Mouse (Mus musculus): ENCODE data around the gene Cab39l. TPM values are rescaled to one million over a fixed set of nuclear protein-coding genes. Genes with fewer than 3 reads are reported as not detected.
"Not testable (repeated sequence)": the region's sequence is repeated elsewhere in the genome, so short reads cannot be mapped to it uniquely, and the experiment has no call there.

Gene Cab39l
- 10 to 100 TPM; 24.0 to 26.6 TPM for total RNA-seq (2021)
- long read RNA-seq, experiment 1, transcript Cab39l-201 (11 exons, 3,037 nt) = major isoform, 15 of 35 reads
- long read RNA-seq, experiment 1, partial matches to known transcripts = 0 of 35 reads
- long read RNA-seq, experiment 1, other reads (novel, unspliced or antisense) = 20 of 35 reads
- long read RNA-seq, experiment 2, transcript Cab39l-201 (11 exons, 3,037 nt) = major isoform, 9 of 27 reads
- long read RNA-seq, experiment 2, partial matches to known transcripts = 0 of 27 reads
- long read RNA-seq, experiment 2, other reads (novel, unspliced or antisense) = 18 of 27 reads

DNA sequence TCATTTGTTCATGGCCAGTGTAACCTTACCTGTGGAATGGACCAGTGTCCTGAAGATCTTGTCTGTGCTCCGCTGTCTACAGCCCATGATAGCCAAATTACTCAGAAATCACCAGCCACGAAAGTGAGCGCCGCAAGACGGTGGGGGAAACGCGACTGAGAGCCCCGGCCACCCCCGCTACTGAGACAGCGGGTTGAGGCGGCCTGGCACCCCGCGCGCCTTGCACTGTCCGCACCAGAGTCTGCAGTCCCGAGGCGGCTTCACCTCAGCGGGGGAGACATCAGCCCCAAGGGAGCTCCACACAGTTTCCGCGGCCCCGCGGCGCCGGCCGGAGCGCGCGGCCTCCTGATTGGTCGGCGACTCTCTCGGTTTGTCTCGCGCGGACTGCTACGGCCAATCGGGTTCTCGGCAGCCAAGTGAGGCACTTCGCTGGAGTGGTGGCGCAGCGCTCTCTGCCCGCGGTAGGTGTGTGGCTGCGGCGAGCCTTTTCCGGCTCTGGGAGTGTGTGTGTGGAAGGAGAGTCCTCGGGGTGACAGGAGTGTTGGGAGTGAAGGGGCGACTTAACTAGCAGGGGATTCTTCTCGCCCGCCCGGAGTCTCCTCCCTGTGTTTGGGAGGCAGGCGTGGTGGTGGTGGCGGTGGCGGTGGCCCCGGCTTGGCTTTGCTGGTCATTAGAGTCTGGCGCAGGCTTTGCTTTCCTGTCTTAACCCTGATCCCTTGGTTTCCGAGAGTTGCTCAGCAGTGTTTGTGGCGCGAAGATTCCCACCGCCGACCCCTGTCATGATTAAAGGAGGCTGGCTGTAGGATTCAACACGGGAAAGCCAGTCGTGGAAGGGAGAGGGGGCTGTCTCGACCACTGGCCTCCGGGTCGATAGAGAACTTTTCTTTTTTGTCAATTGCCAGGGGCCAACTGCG is at the start of gene Cab39l, which contains the start of gene Setdb2:
Cab39l (plus strand) TSS at position 415 of the 914 bp plus-strand sequence.
Setdb2 (minus strand) TSS at position 327 of the 914 bp plus-strand sequence.
- DNase-seq (ENCODE audit: extremely low spot score in 1 of 2, low spot score in 2 of 2) = peak; percentile 94 to 95
- Histone ChIP-seq H3K4me3 (peak within 1 kb of the TSS; percentile 73), H3K27ac (peak within 1 kb of the TSS; percentile 68)
- intact Hi-C loops (cut with DNase I) = no loop called here
- TF ChIP-seq CTCF (IDR thresholded peaks at IDR 0.05) = peak; percentile 12

DNA sequence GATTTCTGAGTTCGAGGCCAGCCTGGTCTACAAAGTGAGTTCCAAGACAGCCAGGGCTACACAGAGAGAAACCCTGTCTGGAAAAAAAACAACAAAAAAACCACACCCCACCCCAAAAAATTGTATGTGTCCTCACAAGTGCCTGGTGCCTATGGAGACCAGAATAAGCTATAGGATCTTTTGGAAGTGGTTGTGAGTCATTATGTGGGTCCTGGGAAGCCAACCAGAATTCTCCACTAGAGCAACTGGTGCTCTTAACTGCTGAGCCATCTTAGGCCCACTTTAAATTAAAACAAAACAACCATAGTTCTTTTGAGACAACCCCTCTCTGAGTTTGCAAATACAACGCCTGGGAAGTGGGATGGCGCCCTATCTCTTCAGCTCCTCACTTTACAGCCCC is 45.5 kb upstream of the Cab39l start, which contains the start of gene Phf11c:
Phf11c (minus strand) TSS at position 101 of the 400 bp plus-strand sequence.
- DNase-seq (ENCODE audit: extremely low spot score in 1 of 2, low spot score in 2 of 2) = no peak
- intact Hi-C loops (cut with DNase I) = no loop called here
- no peak within 1 kb of the TSS for H3K27ac ChIP-seq
- TF ChIP-seq CTCF (IDR thresholded peaks at IDR 0.05) = no peak
- H3K4me3 ChIP-seq = no peak within 1 kb of the TSS

DNA sequence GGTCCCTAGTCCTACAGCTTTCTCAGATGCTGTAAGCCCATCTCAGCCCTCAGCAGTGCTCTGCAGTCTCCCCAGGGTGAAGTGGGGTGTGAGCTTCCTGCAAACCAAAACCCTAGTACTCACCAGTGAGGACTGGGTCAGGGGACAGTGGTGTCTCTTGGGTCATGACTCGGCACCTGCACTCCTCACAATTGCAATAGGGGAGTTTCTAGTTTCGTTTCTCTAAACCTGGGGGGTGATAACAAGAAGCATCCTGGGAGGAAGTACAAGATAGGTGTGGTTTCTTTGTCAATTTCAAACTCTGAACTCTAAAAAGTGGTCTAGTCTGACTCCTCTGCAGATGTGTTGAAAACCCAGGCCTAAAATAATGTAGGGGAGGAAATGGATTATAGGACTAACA is 43.8 kb upstream of the Cab39l start:
- DNase-seq (ENCODE audit: extremely low spot score in 1 of 2, low spot score in 2 of 2) = no peak
- no peak for TF ChIP-seq CTCF (IDR thresholded peaks at IDR 0.05)
- intact Hi-C loops (cut with DNase I) = no loop called here
- Histone ChIP-seq H3K27ac (no peak overlapping the region), H3K4me3 (no peak overlapping the region)

DNA sequence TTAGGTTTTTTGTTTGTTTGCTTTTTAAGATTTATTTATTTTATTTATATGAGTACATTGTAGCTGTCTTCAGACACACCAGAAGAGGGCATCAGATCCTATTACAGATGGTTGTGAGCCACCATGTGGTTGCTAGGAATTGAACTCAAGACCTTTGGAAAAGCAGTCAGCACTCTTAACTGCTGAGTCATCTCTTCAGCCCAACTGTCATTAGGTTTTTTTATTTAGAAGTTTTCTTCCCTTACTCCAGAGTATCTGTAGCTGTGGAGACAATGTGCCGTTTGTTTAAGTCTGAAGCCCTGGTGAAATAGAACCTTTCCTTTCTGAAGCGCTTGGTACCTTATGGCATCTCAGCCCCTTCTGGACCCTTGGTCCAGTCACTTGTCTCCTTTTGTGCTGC is 25.8 kb upstream of the Cab39l start:
- H3K4me3 ChIP-seq; H3K27ac ChIP-seq; intact Hi-C loops (cut with DNase I); DNase-seq (ENCODE audit: extremely low spot score in 1 of 2, low spot score in 2 of 2): not testable (repeated sequence)

DNA sequence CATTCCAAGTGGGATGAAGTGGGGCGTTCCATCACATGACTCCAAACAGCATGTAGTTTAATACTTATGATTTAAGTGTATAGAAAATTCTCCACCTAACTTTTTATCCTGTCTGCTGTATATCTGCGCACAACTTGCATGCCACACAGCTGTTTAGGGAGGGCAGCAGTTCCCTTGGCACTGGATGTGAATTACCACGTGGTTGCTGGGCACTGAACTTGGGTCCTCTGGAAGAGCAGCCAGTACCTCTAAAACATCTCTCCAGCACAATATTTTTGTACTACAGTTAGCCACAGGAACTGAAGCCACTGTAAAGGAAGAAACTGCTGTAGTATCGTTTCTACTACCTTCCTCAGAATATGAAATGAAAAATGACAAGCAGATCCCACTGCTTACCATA is 22.6 kb upstream of the Cab39l start:
- DNase-seq (ENCODE audit: extremely low spot score in 1 of 2, low spot score in 2 of 2) = no peak
- no peak overlapping the region for H3K4me3 ChIP-seq
- no peak overlapping the region for H3K27ac ChIP-seq
- intact Hi-C loops (cut with DNase I) = no loop called here
- TF ChIP-seq CTCF (IDR thresholded peaks at IDR 0.05) = no peak

DNA sequence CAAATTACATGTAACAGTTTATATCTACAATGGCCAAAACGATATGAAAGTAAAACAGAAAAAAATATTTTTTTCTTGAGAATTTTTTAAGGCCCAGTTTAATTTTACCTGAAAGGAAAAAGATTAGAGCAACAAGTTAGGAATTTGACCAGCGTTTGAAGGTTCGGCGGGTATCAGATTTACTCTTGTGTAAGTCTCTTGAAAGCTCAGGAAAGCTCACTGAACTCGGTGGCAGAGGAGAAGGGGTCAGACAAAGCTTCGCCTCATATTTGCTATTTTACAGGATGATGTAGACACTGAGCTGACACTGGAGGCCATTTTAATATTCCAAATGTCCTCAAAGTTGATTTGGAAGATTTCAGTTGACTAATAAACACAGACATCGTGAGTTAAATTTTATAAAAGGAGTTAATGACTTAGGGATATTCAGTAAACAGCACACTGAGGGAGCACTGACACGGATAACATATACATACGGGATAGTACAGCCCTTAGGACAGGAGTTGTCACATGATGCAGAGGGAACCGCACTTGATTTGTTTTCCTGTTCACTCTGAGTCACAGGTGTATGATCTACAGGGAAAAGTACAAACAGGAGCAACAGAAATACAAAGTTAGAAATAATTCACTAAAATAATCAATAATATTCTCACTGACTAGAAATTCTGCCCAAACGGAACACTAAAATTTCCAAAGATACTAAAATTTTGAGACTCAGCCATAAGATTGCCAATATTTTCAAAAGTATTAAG is 17.7 kb upstream of the Cab39l start:
- intact Hi-C loops (cut with DNase I) = no loop called here
- no peak for TF ChIP-seq CTCF (IDR thresholded peaks at IDR 0.05)
- Histone ChIP-seq H3K27ac (no peak overlapping the region), H3K4me3 (no peak overlapping the region)
- DNase-seq (ENCODE audit: extremely low spot score in 1 of 2, low spot score in 2 of 2) = no peak

DNA sequence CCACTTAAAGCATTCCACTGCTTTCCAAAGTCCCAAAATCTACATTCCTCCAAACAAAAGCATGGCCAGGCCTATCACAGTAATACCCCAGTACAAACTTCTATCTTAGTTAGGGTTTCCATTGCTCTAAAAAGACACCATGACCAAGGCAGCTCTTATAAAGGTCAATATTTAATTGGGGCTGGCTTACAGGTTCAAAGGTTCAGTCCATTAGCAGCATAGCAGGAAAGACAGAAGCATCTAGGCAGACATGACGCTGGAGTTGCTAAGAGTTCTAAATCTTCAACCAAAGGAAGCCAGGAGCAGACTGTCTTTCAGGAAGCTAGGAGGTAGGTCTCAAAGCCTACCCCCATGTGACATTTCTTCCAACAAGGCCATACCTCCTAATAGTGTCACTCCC is 10.2 kb upstream of the Cab39l start:
- TF ChIP-seq CTCF (IDR thresholded peaks at IDR 0.05) = no peak
- Histone ChIP-seq H3K4me3 (no peak overlapping the region), H3K27ac (no peak overlapping the region)
- intact Hi-C loops (cut with DNase I) = no loop called here
- DNase-seq (ENCODE audit: extremely low spot score in 1 of 2, low spot score in 2 of 2) = no peak

DNA sequence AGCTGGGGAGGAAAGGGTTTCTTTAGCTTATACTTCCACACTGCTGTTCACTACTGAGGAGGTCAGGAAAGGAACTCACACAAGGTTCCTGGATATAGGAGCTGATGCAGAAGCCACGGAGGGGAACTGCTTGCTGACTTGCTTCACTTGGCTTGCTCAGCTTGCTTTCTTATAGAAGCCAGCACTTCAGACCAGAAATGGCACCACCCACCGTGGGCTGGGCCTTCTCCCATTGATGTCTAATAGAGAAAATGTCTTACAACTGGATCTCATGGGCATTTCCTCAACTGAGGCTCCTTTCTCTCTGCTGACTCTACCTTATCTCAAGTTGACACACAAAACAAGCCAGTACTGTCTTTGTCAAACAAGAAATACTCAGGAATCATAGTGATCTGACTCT is 6.9 kb upstream of the Cab39l start:
- intact Hi-C loops (cut with DNase I) = no loop called here
- Histone ChIP-seq H3K4me3 (no peak overlapping the region), H3K27ac (no peak overlapping the region)
- no peak for DNase-seq (ENCODE audit: extremely low spot score in 1 of 2, low spot score in 2 of 2)
- no peak for TF ChIP-seq CTCF (IDR thresholded peaks at IDR 0.05)

DNA sequence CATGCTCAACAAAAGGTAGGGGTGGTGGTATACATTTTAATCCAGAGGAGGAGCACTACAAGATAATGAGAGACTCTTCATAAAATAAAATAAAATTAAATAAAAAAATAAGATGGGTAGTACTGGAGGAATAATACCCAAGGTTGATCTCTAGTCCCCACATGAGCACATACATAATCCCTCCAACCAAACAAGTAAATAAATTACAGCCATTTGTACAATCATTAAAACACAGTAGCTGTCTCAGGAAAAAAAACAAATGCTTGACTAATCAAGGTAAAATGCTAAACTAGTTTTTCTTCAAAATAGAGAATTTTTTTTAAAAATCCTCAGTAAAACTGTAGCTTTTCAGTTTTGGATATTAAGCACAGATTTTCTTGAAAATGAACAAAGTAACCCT is 5.6 kb upstream of the Cab39l start:
- TF ChIP-seq CTCF (IDR thresholded peaks at IDR 0.05) = no peak
- H3K4me3 ChIP-seq = no peak overlapping the region
- no peak for DNase-seq (ENCODE audit: extremely low spot score in 1 of 2, low spot score in 2 of 2)
- intact Hi-C loops (cut with DNase I) = no loop called here
- H3K27ac ChIP-seq = no peak overlapping the region

DNA sequence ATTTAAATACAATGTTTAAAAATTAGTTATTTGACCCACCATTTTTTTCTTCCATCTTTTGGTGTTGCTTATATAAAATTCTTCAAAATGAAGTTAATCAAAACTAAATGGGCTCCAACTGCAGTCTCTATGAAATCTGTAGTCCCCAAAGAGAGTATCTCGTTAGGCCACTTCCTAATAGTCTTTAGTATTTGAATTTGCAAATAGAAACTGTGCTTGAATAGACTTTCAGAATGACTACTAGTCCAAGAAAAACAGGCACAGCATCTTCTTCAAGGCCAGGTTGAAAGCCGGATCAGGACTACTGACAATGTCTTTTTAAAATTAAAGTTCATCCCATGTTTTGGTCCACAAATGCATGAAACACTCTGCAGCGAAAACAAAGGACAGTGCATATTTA is 3.4 kb upstream of the Cab39l start:
- intact Hi-C loops (cut with DNase I) = no loop called here
- no peak overlapping the region for H3K4me3 ChIP-seq
- no peak for DNase-seq (ENCODE audit: extremely low spot score in 1 of 2, low spot score in 2 of 2)
- TF ChIP-seq CTCF (IDR thresholded peaks at IDR 0.05) = no peak
- H3K27ac ChIP-seq = no peak overlapping the region

DNA sequence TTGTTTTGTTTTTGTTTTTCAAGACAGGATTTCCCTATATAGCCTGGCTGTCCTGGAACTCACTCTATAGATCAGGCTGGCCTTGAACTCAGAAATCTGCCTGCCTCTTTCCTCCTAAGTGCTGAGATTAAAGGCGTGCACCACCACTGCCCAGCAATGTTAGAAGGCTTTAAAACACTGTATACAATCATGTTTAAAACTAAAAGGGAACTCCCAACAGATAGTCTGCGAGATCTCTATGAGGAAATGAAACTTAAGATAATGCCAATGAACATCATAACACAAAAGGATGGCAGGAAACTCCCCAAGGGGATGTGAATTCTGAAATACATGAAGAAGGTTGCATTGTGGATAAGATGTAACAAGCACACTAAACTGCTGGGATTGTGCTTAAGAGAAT is 2.3 kb upstream of the Cab39l start:
- DNase-seq (ENCODE audit: extremely low spot score in 1 of 2, low spot score in 2 of 2) = no peak
- intact Hi-C loops (cut with DNase I) = no loop called here
- TF ChIP-seq CTCF (IDR thresholded peaks at IDR 0.05) = no peak
- Histone ChIP-seq H3K4me3 (no peak overlapping the region), H3K27ac (no peak overlapping the region)

DNA sequence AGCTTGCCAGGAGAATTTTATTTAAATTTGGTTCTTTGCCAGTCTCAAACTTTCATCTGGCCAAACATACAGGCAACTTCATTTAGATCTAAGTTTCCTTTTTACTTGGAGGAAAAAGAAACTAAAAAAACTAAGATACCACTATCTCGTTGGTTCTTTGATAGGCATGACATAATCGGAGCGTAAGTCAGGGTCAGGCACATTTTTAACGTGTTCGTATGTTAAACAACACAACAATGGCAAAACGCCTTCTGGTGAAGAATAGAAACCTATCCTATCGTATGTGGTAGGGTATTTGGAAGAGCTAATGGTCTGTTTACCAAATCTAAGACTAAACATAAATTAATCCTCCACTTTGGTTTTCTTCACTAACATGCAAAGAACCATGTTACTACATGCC is 733 bp upstream of the Cab39l start:
- no peak overlapping the region for H3K27ac ChIP-seq
- intact Hi-C loops (cut with DNase I) = no loop called here
- no peak for DNase-seq (ENCODE audit: extremely low spot score in 1 of 2, low spot score in 2 of 2)
- peak overlapping the region; percentile 73 for H3K4me3 ChIP-seq
- no peak for TF ChIP-seq CTCF (IDR thresholded peaks at IDR 0.05)

Data from left cerebral cortex, adult 2 months (tissue).